Mouse (Mus musculus) spleen, adult 2 months (tissue): Measurements from ENCODE around the gene Btbd18.
A peak's percentile ranks its signal among the peaks of the same experiment; 100 is the strongest.

Experiments
- CTCF ChIP-seq: fragments of 200-500 bp; IDR thresholded peaks from 2 replicates; pipeline ENCODE4 v1.5.1; 2011; ENCODE audit warnings: mild to moderate bottlenecking, inconsistent platforms; ENCODE audit not compliant: insufficient read depth, insufficient read length, insufficient replicate concordance; ENCODE audit errors: extremely low read depth
- POLR2A ChIP-seq: fragments of 200-500 bp; IDR thresholded peaks from 2 replicates; pipeline ENCODE4 v1.6.1; 2011; ENCODE audit warnings: low read depth, low read length, inconsistent platforms

DNA sequence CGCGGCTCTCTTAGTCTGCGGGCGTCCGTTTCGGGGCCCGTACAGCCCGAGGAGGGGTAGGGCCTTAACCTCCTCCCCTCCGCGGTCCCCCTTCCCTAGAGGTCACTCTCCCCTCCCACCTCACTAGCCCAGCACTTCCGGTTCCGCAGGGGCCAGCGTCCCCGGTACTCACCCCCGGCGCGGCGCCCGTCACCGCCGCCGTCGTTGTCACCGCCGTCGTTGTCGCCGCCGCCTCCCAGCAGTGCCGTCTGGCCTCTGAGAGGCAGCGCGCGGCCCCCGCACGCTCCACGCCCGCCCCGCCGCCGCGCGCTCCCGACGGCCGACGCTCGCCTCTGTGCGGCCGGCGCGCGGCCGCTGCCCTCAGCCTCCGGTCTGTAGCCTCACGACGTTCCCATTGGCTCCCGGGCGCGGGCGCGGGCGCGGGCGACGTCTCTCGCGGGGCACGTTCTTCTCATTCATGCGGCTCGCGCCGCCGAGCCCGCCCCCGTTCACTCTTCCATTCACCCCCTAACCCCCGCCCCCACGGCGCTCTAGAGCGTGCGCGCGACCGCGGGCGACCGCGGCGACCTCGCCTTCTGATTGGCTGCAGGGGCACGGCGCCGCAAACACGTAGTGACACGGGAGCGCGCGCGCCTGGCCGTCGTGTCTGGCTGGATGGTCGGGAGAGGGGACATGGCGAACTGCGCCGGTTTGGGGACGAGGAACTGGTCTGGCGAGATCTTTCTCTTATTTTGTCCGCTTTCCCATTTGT lies 56.1 kb downstream of the Btbd18 start, which contains the start of gene Zdhhc5:
- TF ChIP-seq POLR2A (peak; percentile 89), CTCF (no peak)
